Mouse (Mus musculus) neural tube, embryonic 10.5 days (tissue): ENCODE measurements around the gene Orc1.
A peak's percentile ranks its signal among the peaks of the same experiment; 100 is the strongest.

Experiments used
- DNase-seq: peaks from one replicate; pipeline ENCODE4 v3.0.0-alpha.2; 2017; ENCODE audit warnings: low spot score; ENCODE audit errors: extremely low spot score

Gene Orc1

DNA sequence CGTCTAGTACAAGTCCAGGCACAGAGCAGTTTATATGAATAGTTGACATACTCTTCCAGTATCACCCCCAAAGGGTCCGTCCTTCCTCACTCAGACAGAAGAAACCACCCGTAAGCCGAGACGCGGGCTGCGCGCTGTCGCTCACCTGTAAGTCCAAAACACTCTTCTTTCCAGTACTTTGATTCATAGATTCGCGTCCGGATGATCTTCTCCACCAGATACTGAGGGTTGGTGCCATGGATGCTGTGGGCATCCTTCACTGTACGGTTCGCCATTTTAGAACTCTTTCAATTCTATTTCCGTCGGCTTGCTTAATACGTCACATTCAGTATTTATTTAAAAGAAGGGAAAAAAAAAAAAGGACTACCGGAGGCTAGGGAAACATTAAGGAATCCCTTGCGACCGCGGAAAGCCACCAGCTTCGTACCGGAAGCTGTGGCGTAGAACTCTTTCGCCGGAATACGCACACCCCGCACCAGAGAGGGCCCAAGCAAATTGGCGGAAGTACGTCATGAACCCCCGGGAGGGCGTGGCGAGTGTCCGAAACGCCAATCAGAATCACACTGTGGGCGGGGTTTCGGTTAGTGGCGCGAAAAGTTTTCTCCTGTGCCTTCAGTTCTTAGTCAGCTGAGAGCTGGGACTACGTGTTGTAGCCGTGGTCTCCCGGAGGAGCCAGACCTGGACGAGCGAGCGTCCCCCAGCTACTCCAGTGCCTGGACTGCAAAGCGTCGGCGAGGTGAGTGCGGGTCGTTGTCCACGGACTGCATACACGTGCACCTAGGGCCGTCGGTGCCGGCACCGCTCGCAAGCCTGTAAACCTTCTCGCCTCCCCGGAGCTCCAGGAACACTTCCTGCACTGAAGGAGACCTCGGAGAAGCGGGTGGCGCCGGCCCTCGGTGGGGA, at the start of gene Orc1, which contains the start of gene Prpf38a:
Gene Orc1 (plus strand): TSS at position 584 of the 903 bp plus-strand sequence.
Gene Prpf38a (minus strand): TSS at position 497 of the 903 bp plus-strand sequence.
- DNase-seq = peak; percentile 99

DNA sequence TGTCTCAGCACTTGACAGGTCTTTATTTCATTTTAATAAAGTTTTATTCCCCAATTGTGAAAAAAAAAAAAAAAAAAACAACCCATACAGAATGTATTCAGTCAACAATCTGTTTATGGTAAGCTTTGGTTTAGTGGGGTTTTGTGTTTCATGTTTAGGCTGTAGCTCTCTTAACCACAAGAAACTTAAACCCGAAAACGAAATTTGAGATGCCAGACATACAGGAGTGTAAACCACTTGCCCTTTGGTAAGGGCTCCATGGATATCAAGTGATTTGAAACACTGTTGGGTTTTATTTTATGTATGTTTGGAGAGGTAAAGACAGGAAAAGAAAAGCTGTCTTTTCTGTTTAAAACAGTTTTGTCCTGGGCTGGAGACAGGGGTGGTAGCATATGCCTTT, 39.5 kb upstream of the Orc1 start:
- no peak for DNase-seq

DNA sequence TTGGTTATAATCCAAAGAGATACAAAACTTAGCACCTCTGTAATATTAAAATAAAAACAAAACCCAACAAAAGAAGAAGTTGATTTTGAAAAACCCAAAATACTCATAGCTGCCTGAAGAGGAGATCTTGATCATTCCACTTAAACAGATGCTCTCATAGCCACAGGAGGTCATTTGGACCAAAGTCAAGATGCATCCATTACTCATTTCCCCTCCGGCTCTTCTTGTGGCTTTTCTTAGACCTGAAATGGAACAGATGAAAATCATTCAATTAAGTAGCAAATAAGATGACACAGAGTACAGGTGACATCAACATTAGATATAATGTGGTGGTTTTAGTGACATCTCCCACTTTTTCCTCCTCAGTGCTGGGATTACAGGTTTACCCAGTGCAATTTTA, 14.2 kb upstream of the Orc1 start:
- DNase-seq = no peak

DNA sequence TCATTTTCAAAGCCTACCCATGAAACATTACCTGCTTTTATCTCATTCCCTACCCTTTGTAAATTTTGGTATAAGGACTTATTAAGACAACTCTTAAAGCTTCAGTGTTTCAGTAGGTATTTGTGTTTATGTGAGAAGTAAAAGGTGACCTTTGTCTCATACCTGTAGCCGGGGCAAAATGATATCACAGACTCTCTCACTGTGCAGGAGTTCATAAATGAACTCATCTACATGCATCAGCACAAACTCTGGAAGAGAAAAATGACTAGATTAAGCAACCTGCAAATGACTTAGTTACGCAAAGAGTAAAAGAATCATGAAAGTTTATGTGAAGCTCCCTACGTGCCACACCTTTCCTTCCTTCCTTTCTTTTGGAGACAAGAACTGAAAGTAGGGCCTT, 6.6 kb upstream of the Orc1 start:
- DNase-seq = no peak

DNA sequence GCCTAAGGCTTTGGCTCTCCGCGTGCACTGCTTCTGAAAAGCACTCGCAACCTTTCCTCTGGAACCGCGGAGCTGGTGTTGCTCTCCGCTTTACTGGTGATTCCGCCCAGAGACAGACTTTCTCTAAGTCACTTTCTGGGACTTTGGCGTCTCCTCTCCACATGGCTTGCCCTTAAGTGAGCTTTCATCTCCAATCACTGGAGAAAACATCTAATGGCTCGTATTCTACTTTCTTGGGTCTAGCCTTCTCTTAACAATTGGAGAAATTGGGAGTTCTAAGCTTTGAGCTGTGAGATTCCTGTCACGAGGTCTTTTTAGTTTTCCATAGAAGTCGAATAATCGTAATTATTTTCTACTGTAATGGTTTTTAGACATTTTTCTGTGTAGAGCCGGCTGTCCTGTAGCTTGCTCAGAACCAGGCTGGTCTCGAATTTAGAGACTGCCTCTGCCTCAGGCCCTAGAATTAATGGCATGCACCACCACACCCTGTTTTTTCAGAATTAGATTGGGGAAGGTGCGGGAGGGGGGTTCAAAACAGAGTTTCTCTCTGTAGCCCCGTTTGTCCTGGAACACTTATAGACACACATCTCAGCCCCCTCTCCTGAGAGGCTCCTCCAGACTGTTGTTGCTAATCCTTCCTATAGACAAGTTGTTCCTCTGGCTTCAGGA, 654 bp downstream of the Orc1 start:
- no peak for DNase-seq

DNA sequence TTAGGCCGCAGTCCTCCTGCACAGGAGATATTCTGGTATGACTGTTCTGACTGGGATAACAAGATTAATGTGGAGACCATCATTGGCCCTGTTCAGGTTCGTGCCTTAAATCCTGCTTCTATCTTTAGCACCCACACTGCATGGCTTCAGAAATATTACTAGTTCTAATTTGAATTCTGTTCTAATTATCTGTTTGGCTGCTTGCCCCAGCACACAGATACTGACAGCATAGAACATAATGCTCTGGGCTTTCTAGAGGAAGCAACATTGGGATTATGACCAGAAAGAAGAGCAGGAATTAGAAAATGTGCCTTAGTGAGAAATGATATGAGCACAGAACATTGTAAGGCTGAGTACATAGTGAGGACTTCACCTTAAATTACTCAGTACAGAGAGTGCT, 14.2 kb downstream of the Orc1 start:
- no peak for DNase-seq

DNA sequence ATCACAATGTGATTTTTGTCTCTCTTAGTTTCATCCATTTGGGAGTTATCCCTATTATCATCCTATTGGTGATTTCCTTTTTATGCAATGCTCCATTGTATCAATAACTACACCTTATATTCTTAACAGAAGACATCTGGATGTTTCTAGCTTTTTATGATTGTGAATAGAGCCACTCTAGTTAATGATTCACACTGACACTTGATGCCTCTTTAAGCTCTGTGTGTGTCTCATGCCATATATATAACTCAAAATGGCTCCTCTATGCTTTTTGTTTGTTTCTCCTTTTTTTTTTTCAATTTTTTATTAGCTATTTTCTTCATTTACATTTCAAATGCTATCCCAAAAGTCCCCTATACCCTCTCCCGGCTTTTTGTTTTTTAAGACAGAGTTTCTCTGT, 16.6 kb downstream of the Orc1 start:
- no peak for DNase-seq

DNA sequence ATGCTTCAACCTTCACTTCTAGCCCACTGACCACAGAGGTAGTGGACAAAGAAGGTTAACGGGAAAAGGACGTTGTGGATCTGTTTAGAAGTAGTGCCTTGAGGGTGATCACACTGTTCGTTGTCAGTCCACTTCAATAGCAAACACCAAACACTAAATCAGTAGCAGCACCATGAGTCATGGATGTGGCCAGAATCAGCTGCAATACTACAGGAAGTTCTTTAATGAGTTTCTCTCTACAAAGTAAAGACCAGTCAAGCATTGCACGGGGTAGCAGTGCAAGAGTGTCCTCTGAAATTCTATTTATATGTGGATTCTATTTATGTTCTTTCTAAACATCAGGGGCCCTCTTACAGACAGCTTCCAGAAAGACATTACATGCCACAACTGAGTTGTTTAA, 19.1 kb downstream of the Orc1 start:
- no peak for DNase-seq

DNA sequence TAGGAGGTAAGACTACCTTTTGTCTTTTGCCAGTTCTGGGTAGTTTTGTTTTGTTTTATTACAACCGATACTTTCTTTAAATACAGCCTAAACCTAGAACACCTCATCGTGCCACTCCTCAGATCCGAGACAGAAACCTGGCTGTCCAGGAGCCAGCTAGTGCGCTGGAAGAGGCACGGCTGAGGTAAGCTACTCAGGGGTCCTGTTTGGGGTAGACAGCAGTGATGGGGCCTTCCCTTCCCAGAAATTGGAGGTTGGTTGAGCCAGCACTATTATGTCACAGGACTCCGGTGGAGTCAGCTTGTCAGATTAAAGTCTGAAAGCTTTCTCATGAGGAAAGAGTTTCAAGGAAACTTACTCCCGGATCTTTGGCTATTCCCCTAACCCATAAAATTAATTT, 22.6 kb downstream of the Orc1 start:
- DNase-seq = no peak

DNA sequence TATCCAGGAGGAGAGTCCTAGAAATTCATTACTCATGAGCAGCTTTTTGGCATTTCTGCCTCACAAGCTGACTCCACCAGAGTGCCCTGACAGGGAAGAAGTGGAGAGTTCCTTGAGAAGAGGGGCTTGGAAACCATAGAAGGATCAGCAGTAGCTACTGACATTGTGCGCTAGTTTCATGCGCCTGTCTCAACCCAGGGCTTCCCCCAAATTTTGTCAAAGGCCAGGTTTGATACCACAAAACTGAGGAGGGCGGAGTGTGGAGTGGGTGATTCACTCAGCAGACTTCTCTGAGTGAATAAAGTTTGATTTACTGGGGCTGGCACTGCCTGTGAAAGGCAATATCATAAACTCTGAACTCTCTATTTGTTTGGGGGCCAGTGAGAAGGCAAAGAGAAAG, 29.4 kb downstream of the Orc1 start:
- DNase-seq = no peak

DNA sequence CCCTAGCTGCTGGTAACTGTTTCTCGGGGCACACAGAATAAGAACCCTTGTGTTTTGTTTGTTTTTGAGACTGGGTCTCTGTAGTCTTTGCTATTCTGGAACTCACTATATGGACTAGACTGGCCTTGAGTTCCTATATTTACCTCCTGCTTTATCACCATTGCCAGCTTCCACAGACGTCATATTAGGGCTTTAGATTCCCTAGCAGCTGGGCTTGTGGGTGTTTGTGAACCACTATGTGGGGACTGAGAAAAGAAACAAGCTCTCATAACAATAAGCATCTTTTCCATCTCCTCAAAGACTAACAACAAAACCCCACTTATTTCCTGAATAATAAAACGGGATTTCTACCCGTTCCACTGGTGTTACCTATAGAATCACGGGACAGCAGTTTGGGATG, 31.7 kb downstream of the Orc1 start:
- no peak for DNase-seq

DNA sequence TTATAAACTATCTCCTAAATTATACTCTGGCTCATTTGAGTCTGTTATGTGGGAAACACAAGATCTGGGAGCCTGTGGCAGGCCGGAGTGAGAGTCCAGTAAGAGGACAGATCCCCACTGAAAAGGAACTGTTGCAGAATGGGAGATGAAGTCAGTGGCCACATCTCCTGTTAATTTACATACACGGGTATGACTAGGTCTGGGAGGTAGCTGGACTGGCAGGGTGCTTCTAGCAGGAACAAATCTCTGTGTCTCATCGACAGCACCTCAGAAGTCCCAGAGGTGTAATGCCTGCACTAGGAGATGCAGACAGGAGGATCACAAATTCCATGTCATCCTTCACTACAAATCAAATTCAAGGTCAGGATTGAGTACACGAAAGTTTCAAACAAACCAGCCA, 39.4 kb downstream of the Orc1 start:
- DNase-seq = no peak

DNA sequence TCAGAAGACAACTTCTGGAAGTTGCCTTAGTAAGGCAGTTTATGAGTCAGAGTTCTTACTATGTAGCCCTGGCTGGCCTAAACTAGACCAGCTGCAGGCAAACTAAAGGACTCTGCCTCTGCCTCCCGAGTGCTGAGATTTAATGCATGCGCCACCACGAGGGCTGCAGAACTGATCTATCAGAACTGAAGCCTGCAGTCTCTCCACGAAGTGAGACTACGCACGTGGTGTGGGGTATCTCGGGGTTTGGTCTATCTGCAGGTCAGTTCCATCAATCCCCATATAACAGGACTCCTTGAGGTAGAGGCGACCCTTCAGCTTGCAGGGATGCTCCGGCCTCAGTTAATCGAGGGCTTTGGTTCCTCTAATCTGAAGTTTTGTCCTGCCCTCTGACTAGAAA, 39.9 kb downstream of the Orc1 start:
- DNase-seq = no peak

DNA sequence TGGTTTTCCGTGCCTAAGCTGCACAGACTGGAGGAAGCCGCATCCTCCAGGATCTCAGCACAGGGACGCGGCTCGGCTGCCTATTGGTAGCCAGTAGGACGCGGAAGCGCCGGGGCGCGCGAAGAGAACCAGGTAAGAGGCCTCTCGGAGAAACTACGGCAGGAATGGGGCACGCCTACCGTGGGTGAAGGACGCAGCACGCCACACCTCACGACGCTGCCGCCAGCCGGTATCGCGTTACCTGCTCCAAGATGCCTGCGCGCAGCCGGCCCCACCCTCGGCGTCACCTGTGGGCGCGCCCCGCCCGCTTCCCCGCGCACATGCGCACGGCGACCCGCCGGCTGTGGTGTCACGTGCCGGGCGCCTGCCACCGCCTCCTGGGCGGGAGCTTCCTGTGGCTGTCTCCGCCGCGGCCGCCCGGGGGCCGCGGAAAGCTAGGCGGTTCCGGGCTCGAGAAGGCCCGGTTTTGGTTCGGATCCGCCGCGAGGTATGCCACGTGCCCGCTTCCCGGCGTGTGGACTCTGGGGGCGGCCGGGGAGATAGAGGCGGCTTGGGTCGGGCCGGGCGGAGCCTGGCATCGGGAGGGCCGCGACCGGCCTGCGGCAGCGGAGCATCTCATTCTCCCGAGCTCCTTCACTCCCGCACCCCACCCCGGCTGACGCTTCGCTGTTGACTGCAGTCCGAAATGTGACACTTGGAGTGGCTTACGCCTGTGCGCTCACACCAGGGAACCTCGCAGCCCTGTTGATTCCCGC, 40.5 kb downstream of the Orc1 start, which contains the start of gene Cc2d1b:
Gene Cc2d1b (plus strand): TSS at position 354 of the 755 bp plus-strand sequence.
- DNase-seq = peak; percentile 93

DNA sequence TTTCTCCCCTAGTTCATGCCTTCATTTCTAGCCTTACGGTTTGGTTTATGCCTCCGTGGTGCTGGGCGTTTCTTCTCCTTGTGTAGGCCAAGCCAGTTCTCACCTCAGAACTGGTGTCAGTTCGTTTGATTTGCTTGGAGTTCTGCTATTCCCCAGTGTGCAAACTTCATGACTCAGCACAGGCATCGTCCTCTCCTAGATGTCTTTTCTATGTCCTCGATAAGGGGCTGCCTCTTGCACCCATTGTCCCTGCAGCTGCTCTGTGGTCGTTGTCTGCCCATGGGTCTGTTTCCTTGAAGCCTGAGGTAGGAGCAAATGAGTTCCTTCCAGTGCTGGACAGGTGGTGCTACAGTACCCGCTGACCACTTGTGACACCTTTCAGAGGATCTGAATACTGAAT, 41.3 kb downstream of the Orc1 start:
- DNase-seq = no peak

DNA sequence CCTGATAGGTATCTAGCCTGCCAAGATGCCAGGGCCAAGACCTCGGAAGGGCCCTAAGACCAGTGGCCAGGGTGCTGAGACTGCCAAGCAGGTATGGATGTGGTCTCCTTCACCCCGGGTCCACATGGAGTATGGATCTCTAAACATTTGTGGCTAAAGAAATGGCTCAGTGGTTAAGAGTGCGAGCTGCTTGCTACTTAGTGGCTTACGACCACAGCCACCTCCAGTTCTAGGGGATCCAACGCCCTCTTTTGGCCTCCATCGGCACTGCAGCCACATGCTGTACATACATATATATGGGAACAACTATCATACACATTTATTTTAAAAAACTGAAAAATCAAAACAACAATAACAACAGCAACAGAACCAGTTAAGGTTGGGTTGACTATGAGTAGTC, 42.3 kb downstream of the Orc1 start:
- no peak for DNase-seq

DNA sequence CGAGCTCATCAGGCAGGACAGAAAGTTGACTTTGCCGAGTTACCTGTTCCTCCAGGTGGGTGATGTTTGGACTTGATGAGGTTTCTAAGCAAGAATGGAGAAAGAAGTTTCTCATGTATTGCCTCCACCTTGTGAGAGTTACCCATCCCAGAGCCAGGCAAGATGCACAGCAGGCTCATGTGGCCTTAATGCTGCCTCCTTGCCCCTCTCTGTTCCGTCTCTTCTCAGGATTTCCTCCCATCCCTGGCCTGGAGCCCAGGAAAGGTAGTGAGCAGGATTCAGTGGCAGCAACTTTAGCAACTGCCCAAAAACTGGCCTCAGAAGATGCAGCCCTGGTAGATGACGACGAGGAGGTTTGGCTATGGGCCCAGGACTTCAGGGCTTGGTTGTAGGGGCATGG, 47.8 kb downstream of the Orc1 start:
- DNase-seq = no peak

DNA sequence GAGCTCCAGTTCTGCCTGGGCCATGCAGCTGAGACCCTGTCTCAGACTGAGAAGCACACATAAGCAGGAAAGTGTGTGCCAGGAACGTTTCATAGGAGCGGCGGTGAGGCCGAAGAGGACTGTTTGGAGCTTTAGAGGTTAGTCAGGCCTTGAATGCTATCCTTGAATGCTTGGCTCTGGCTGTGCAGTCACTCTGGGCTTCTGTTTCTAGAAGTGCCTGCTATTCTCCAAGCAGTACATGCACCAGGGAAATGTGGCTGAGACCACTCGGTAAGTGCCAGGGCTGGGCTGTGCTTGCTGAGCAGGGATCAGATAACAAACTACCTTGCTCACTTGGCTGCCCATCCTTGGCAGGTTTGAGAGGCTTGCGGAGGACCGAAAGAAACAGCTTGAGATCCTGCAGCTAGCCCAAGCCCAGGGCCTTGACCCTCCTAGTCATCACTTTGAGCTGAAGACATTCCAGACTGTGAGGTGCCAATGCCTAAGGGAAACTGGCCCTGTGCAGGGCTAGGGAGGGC, 50.2 kb downstream of the Orc1 start:
- DNase-seq = no peak

DNA sequence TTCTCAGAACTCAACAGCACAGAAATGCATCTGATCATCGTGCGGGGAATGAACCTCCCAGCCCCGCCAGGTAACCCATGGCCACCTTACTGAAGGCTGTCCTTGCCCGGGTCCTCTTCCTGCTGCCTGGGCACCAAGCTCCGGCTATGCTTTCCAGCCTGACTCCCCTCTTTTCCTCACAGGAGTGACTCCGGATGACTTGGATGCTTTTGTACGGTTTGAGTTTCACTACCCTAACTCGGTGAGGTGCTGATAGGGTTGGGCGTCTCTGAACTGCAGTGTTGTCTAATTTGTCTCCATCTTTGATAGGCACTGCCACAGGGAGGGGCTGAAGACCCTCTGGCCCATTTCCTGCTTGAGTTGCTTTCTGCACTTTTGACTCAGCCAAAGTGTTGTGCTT, 50.9 kb downstream of the Orc1 start:
- DNase-seq = no peak

DNA sequence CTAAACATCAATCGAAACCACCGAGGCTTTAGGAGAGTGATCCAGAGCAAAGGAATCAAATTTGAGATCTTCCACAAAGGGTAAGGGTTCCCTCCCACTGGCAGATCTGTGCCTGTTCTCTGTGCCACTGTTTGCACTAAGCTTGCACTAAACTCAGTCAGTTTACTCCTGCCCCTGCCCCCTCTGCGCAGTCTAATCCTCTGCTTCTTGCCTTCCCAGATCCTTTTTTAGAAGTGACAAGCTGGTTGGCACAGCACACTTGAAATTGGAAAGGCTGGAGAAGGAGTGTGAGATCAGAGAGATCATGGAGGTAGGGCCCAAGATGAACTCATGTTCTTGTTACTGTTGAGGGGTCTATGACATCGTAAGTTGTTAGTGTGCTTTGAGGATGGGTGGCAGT, 52.4 kb downstream of the Orc1 start:
- DNase-seq = no peak

DNA sequence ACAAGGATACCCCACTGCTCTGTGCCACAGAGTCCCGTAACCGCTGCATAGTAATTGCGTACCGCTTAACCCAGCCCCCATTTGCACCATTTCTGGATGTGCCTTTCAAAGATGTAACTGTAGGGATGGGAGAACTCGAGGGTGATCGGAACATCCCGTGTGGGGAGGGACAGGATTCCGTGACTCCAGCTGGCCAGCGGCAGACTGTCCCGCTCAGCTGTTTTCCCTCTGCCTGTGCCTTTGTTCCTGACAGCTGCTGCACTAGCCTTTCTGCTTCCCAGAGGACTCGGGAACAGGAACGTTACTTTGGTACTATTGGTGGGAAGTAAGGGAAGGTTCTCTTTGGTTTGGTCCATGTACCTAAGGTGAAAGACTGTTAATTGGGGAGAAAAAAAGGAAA, 54.5 kb downstream of the Orc1 start:
- no peak for DNase-seq

DNA sequence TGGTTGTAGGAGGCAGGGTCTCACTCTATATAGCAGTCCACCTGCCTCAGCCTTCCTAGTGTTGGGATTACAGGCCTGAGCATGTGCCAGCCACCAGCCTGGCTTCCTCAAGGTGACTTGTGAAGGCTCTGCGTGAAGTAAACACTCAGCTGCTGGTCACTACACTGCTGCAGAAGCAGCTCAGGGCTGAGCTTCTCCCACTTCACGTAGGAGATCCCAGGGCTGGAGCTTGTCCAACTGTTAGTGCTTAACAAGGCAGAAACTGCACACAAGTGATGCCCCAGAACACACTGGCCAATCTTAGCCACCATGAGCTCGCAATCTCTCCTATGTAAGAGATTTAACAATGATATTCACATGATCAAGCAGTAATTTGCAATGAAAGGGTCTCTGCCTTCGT, 55.5 kb downstream of the Orc1 start:
- DNase-seq = no peak
